Mouse (Mus musculus) CH12.LX (cell line): ENCODE measurements at regions not wholly inside any gene's neighbourhood (a gene's known extent, or its start where the extent isn't known, plus 50 kb on each side); places are given as distances from the start of the nearest gene placed in this dataset.

ENCODE experiments used
- BHLHE40 ChIP-seq: IDR thresholded peaks from 2 replicates; pipeline ENCODE4 v1.6.1; 2011; ENCODE audit warnings: mild to moderate bottlenecking, low read depth, low read length, improper control_type of control experiment
- CHD2 ChIP-seq: IDR thresholded peaks from 2 replicates; pipeline ENCODE4 v1.6.1; 2011; ENCODE audit warnings: low read length, improper control_type of control experiment
- CTCF ChIP-seq, 2 experiments: IDR thresholded peaks in 1 of 2; conservative IDR thresholded peaks in 1 of 2; 2 replicates each; pipeline ENCODE4 v1.5.1; 2011 to 2012; ENCODE audit warnings: low read depth in 2 of 2, low read length in 2 of 2, improper control_type of control experiment in 1 of 2, inconsistent platforms in 1 of 2, mild to moderate bottlenecking in 1 of 2, moderate library complexity in 1 of 2
- E2F4 ChIP-seq: IDR thresholded peaks from 2 replicates; pipeline ENCODE4 v1.6.1; 2011; ENCODE audit warnings: low read depth, low read length, improper control_type of control experiment; ENCODE audit not compliant: insufficient replicate concordance
- ETS1 ChIP-seq: conservative IDR thresholded peaks from 2 replicates; pipeline ENCODE4 v1.6.1; 2012; ENCODE audit warnings: low read depth, mild to moderate bottlenecking, inconsistent platforms, low read length, improper control_type of control experiment, moderate library complexity
- HCFC1 ChIP-seq: IDR thresholded peaks from 2 replicates; pipeline ENCODE4 v1.6.1; 2012; ENCODE audit warnings: low read depth, mild to moderate bottlenecking, inconsistent platforms, low read length, improper control_type of control experiment
- JUND ChIP-seq: conservative IDR thresholded peaks from 2 replicates; pipeline ENCODE4 v1.6.1; 2011; ENCODE audit warnings: low read depth, low read length, improper control_type of control experiment
- MAX ChIP-seq: IDR thresholded peaks from 2 replicates; pipeline ENCODE4 v1.6.1; 2011; ENCODE audit warnings: low read length, improper control_type of control experiment
- MYC ChIP-seq: IDR thresholded peaks from 2 replicates; pipeline ENCODE4 v1.6.1; 2011; ENCODE audit warnings: low read depth, mild to moderate bottlenecking, improper control_type of control experiment, low read length
- POLR2A ChIP-seq: IDR thresholded peaks from 2 replicates; pipeline ENCODE4 v1.6.1; 2011; ENCODE audit warnings: low read depth, mild to moderate bottlenecking, improper control_type of control experiment, low read length
- POLR2AphosphoS2 ChIP-seq: IDR thresholded peaks from 2 replicates; pipeline ENCODE4 v1.6.1; 2011; ENCODE audit warnings: low read depth, low read length, improper control_type of control experiment
- SMC3 ChIP-seq: IDR thresholded peaks from 2 replicates; pipeline ENCODE4 v1.6.1; 2011; ENCODE audit warnings: low read depth, low read length, improper control_type of control experiment
- USF1 ChIP-seq: IDR thresholded peaks from 2 replicates; pipeline ENCODE4 v1.6.1; 2014; ENCODE audit warnings: low read depth, mild to moderate bottlenecking, inconsistent platforms, low read length, improper control_type of control experiment

DNA sequence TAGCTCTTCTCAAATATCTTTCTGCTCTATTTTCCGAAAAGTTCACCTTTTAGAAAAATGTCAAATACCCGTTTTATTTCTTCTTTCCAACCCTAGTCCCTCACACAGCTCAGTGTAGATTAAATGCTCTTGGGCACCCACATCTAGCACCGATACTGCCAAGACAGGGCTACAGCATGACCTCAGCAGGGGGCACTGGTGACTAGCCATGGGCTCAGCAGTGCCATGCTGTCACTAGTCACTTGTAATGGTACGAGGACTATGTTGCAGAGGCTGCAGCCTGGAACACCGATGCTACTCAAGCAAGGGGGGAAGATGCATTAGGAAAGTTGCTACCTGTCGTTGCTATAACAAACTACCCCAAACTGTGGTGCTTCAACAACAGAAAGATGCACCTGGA is 180.7 kb downstream of the Irs2 start:
- TF ChIP-seq USF1 (no peak), BHLHE40 (no peak), CTCF (conservative IDR thresholded peaks at IDR 0.05 in 1 of 2, IDR thresholded peaks at IDR 0.05 in 1 of 2; ENCODE audit: low read depth in 2 of 2, low read length in 2 of 2) (peak in 1 of 2 experiments; percentile 71; a peak in 2 of 4 replicates), E2F4 (no peak), MYC (0 out of 2 replicates have a peak, but pooled peaks have one; percentile 36), MAX (peak; percentile 36; the same call in 1 of the 2 replicates), HCFC1 (no peak), POLR2A (no peak), POLR2AphosphoS2 (no peak), JUND (no peak), SMC3 (peak; percentile 83), CHD2 (no peak), ETS1 (no peak)
